Mouse (Mus musculus) liver, embryonic 11.5 days (tissue): ENCODE data around the gene March10. TPM values are rescaled to one million over a fixed set of nuclear protein-coding genes. Genes with fewer than 3 reads are reported as not detected.

ENCODE experiments used
- ATAC-seq: fragments of 200-750 bp; cut with Nextera tagmentation; replicated peaks from 2 replicates; pipeline ENCODE4 v1.8.0; 2017; ENCODE audit warnings: moderate number of reproducible peaks, mild to moderate bottlenecking, moderate TSS enrichment, moderate library complexity; ENCODE audit not compliant: low FRiP score
- DNase-seq: peaks from one replicate; pipeline ENCODE4 v3.0.0-alpha.2; 2017; ENCODE audit warnings: low spot score
- H3K27ac ChIP-seq: fragments of 300-500 bp; sonication (generic); 2 replicates; pipeline ENCODE4 v1.5.1; 2014; ENCODE audit warnings: mild to moderate bottlenecking, low read depth, low read length, control low read depth
- H3K27me3 ChIP-seq: fragments of 300-500 bp; sonication (generic); replicated peaks from 2 replicates; pipeline ENCODE4 v1.6.1; 2014; ENCODE audit warnings: low read length, mixed read lengths; ENCODE audit not compliant: control insufficient read depth, insufficient read depth
- H3K36me3 ChIP-seq: fragments of 300-500 bp; sonication (generic); 2 replicates; pipeline ENCODE4 v1.6.1; 2014; ENCODE audit warnings: mild to moderate bottlenecking, low read length, moderate library complexity, mixed read lengths; ENCODE audit not compliant: control insufficient read depth, insufficient read depth
- H3K4me1 ChIP-seq: fragments of 300-500 bp; sonication (generic); replicated peaks from 2 replicates; pipeline ENCODE4 v1.6.1; 2014; ENCODE audit warnings: low read length, mixed read lengths; ENCODE audit not compliant: control insufficient read depth, insufficient read depth
- H3K4me2 ChIP-seq: fragments of 300-500 bp; sonication (generic); 2 replicates; pipeline ENCODE4 v1.6.1; 2014; ENCODE audit warnings: mild to moderate bottlenecking, control low read depth, moderate library complexity
- H3K4me3 ChIP-seq: fragments of 300-500 bp; sonication (generic); 2 replicates; pipeline ENCODE4 v1.5.1; 2014; ENCODE audit warnings: low read depth, low read length, control low read depth
- H3K9ac ChIP-seq: fragments of 300-500 bp; sonication (generic); 2 replicates; pipeline ENCODE4 v1.6.1; 2014; ENCODE audit warnings: low read depth, low read length, control low read depth
- H3K9me3 ChIP-seq: fragments of 300-500 bp; sonication (generic); 2 replicates; pipeline ENCODE4 v1.6.1; 2016; ENCODE audit warnings: low read length, inconsistent platforms, mixed read lengths; ENCODE audit not compliant: control insufficient read depth
- WGBS: fragments of 180-500 bp; shearing (Covaris S2); extraction: QIAGEN DNeasy Blood & Tissue Kit; methylation state at CpG from one replicate; pipeline ENCODE4 v1.1.7; 2014; 5-methylcytosine and 5-hydroxymethylcytosine counted together
- polyA plus RNA-seq: library from polyadenylated mRNA; unstranded; fragments of >200 nt; fragmentation: Nextera tagmentation; extraction: Ambion mirVana; gene quantifications from 2 replicates; pipeline ENCODE4 v1.2.1, GENCODE M21; 2014

March10 gene
- polyA plus RNA-seq, 1 experiment from 2014 or later, result not detected

DNA sequence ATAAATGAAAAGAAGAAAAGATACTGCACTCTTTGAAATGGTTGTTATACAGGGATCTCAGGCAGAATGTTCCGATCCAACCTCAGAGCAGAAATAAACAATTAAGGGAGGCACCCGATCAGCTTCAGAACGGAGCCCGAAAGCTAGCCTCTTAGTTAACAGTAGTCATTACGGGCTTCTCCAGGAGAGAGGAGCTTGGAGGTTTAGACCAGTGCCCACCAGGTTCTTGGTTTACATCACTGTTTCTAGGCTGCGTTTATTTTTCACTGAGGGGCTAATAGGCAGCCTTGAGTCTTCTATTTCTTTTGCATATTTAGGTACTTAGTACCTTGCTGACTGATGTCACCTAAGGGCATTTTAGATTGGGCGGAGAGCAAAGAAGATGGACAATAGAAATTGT is 506 bp upstream of the March10 start:
- Histone ChIP-seq H3K36me3 (no peaks in the 10 kb centered on the region), H3K4me2 (no peak overlapping the region), H3K27ac (no peak overlapping the region), H3K27me3 (peaks cover 19% of the 10 kb centered on the region), H3K9ac (no peak overlapping the region), H3K9me3 (no peaks in the 10 kb centered on the region), H3K4me3 (no peak overlapping the region), H3K4me1 (peaks cover 3% of the 10 kb centered on the region; the same call in 1 of the 2 replicates)
- no peak for ATAC-seq
- WGBS, result 75% methylated on average over 7 of the region's 7 CpGs
- no peak for DNase-seq

DNA sequence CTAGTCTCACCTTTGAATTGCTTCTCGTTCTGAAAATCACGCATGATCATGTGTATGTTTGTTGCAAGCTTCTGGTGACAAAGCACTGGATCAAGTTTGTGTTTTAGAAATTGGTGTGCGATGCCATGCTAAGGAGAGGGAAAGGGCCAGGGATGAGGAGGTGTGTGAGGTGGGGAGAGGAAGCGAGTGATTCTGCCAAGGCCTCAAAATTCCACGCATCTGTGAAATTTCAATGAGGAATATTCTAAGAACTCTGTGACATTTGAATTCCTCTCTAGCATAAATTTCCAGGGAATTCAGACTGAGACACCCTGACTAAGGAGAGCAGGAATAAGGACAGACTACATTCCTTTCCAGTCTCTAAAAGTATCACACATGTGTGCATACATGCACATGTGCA is 1.4 kb downstream of the March10 start:
- peaks cover 19% of the 10 kb centered on the region for H3K27me3 ChIP-seq
- ATAC-seq, result no peak
- DNase-seq, result no peak

GRCm38 (mm10) chr11:105453084-105453483 is 3.5 kb downstream of the March10 start:
- 80% methylated on average over 4 of the region's 4 CpGs for WGBS
- no peak overlapping the region for H3K27ac ChIP-seq
- ATAC-seq, result no peak

More for the DNA sequence above, 1.4 kb downstream of the March10 start:
- Histone ChIP-seq H3K4me3 (no peak overlapping the region), H3K9me3 (no peaks in the 10 kb centered on the region), H3K4me2 (no peak overlapping the region), H3K27ac (no peak overlapping the region), H3K36me3 (no peaks in the 10 kb centered on the region), H3K9ac (no peak overlapping the region), H3K4me1 (peaks cover 3% of the 10 kb centered on the region; the same call in 1 of the 2 replicates)
- 90% methylated on average over 5 of the region's 5 CpGs for WGBS

GRCm38 (mm10) chr11:105452504-105452903 is 4.0 kb downstream of the March10 start:
- no peak for ATAC-seq
- Histone ChIP-seq H3K4me3 (no peak overlapping the region), H3K27ac (no peak overlapping the region), H3K4me1 (peaks cover 3% of the 10 kb centered on the region; the same call in 1 of the 2 replicates), H3K36me3 (no peaks in the 10 kb centered on the region), H3K9ac (no peak overlapping the region), H3K9me3 (no peaks in the 10 kb centered on the region), H3K4me2 (no peak overlapping the region), H3K27me3 (peaks cover 17% of the 10 kb centered on the region)
- WGBS, result 62% methylated on average over 4 of the region's 4 CpGs
- DNase-seq, result no peak

More at GRCm38 (mm10) chr11:105453084-105453483, 3.5 kb downstream of the March10 start:
- Histone ChIP-seq H3K9ac (no peak overlapping the region), H3K4me2 (no peak overlapping the region), H3K9me3 (no peaks in the 10 kb centered on the region), H3K36me3 (no peaks in the 10 kb centered on the region), H3K4me3 (no peak overlapping the region), H3K4me1 (peaks cover 3% of the 10 kb centered on the region; the same call in 1 of the 2 replicates), H3K27me3 (peaks cover 19% of the 10 kb centered on the region)
- DNase-seq, result no peak

DNA sequence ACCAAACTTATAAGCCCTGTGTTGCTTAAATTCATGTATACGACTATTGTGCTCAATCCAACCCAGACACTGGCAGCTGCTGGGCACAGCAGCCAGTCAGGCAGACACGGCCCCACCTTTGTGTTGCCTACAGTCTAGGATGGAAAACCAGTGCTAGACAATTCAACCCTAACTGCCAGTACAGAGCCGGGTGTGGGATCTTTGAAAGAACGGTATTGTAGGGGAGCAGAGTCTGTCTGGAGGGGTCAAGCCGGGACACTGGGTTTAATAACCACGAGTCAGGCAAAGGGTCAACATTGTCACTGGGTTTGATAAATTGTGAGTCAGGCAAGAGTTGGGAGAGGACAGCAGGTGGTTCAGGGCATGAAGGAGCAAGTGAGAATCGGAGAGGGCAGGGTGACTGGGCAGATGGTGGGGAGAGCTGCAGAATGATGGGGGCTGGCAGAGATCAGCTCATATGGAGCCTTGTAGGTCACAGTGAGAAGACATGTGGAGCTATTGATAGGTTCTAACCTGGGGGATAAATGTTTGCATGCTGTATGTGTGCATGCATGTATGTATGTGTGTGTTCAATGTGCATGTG is 4.9 kb downstream of the March10 start:
- ATAC-seq, result no peak

DNA sequence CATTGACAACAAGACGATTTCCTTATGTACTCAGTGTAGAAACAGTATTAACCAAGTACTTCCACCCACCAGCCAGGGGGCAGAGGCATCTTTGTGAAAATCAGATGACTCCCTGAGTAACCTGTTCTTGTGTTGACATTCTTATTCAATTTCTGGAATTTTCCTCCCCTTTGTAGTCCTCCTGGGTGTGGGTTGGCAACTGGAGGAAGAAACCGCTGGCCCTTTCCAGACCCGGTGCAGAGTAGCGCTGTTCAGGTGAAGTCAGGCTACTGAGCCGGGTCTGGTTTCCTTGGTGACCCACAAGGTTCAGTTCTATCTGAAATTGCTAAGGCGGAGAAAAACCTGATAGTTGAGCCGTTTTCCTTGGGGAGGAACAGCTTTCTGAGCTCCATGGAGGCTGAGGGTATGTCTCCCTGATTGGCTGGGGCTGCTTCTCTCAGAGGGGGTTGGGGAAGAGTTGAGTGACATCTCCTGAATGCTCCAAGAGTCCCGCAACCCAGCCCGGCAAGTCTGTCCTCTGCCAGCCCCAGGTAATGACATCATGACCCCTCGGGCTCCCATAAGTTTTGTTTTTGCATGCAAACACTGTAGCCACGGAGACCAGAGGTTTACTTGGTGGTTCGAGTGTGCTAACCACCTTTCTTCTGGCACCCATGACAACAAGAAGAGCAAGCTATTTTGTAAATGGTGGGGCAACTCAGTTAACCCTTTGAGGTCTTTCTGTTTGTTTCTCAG is 6.8 kb downstream of the March10 start:
- no peak for DNase-seq
- ATAC-seq, result no peak; the same call in 1 of the 2 replicates
- WGBS, result 68% methylated on average over 12 of the region's 12 CpGs
- H3K27me3 ChIP-seq, result no peaks in the 10 kb centered on the region
- H3K9ac ChIP-seq, result no peak overlapping the region
- H3K36me3 ChIP-seq, result no peaks in the 10 kb centered on the region
- no peak overlapping the region for H3K4me3 ChIP-seq
- H3K9me3 ChIP-seq, result no peaks in the 10 kb centered on the region
- H3K4me2 ChIP-seq, result no peak overlapping the region
- no peaks in the 10 kb centered on the region for H3K4me1 ChIP-seq
- H3K27ac ChIP-seq, result no peak overlapping the region

More for the DNA sequence above, 4.9 kb downstream of the March10 start:
- H3K4me1 ChIP-seq, result peaks cover 3% of the 10 kb centered on the region; the same call in 1 of the 2 replicates
- 68% methylated on average over 7 of the region's 7 CpGs for WGBS
- H3K9me3 ChIP-seq, result no peaks in the 10 kb centered on the region
- H3K27ac ChIP-seq, result no peak overlapping the region
- H3K36me3 ChIP-seq, result no peaks in the 10 kb centered on the region
- H3K4me3 ChIP-seq, result no peak overlapping the region
- H3K9ac ChIP-seq, result no peak overlapping the region
- no peak for DNase-seq
- no peak overlapping the region for H3K4me2 ChIP-seq
- peaks cover 8% of the 10 kb centered on the region for H3K27me3 ChIP-seq

DNA sequence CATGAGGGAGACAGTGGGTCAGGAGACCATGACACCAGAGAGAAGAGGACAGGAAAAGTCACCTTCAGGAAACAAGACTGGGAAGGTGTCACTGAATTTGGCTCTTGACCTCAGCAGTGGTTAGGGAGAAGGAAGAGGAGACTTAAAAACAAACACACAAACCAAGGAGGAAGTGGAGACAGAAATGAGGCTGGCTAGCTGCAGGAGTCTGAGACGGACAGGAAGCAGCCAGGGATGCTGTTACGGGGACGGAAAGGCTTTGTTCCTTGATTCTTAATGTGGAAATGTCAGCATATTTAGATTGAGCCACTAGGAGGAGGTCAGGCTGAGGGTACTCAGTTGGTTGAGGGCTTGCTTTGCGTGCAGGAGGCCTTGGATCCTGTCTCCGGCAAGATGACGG is 8.9 kb downstream of the March10 start:
- Histone ChIP-seq H3K27me3 (no peaks in the 10 kb centered on the region), H3K4me3 (no peak overlapping the region), H3K4me1 (no peaks in the 10 kb centered on the region), H3K9me3 (no peaks in the 10 kb centered on the region), H3K36me3 (no peaks in the 10 kb centered on the region), H3K4me2 (no peak overlapping the region), H3K9ac (no peak overlapping the region), H3K27ac (no peak overlapping the region)
- ATAC-seq (no peak), DNase-seq (no peak)
- WGBS, result 60% methylated on average over 6 of the region's 6 CpGs

GRCm38 (mm10) chr11:105446221-105446620 is 10.3 kb downstream of the March10 start:
- DNase-seq (no peak), ATAC-seq (no peak)
- no peaks in the 10 kb centered on the region for H3K36me3 ChIP-seq
- no peak overlapping the region for H3K27ac ChIP-seq
- 85% methylated on average over 5 of the region's 5 CpGs for WGBS
- H3K4me2 ChIP-seq, result no peak overlapping the region
- H3K4me3 ChIP-seq, result no peak overlapping the region
- H3K4me1 ChIP-seq, result no peaks in the 10 kb centered on the region
- H3K9me3 ChIP-seq, result no peaks in the 10 kb centered on the region
- H3K9ac ChIP-seq, result no peak overlapping the region
- no peaks in the 10 kb centered on the region for H3K27me3 ChIP-seq

GRCm38 (mm10) chr11:105445741-105446140 is 10.8 kb downstream of the March10 start:
- no peaks in the 10 kb centered on the region for H3K9me3 ChIP-seq
- H3K36me3 ChIP-seq, result no peaks in the 10 kb centered on the region
- H3K4me3 ChIP-seq, result no peak overlapping the region
- no peaks in the 10 kb centered on the region for H3K27me3 ChIP-seq
- DNase-seq (no peak), ATAC-seq (no peak)
- no peak overlapping the region for H3K9ac ChIP-seq
- 91% methylated on average over 5 of the region's 5 CpGs for WGBS
- no peak overlapping the region for H3K4me2 ChIP-seq
- H3K4me1 ChIP-seq, result no peaks in the 10 kb centered on the region
- no peak overlapping the region for H3K27ac ChIP-seq
